Mouse (Mus musculus): ENCODE measurements around the gene Proz.
A peak's percentile ranks its signal among the peaks of the same experiment; 100 is the strongest.

The Proz gene

GRCm38 (mm10) chr8:13107990-13108638 lies 47.4 kb downstream of the Proz start:
- peak; percentile 77 for DNase-seq (ENCODE audit: low read depth)

- peak; percentile 61 for DNase-seq (ENCODE audit: low read depth)
Measured at GRCm38 (mm10) chr8:13108967-13109366, 48.3 kb downstream of the Proz start.

GRCm38 (mm10) chr8:13109416-13109960 lies 48.8 kb downstream of the Proz start:
- DNase-seq (ENCODE audit: low read depth) = no peak

- no peak for DNase-seq (ENCODE audit: low read depth)
Measured at GRCm38 (mm10) chr8:13111917-13112316, 51.2 kb downstream of the Proz start.

GRCm38 (mm10) chr8:13113232-13113631 lies 52.5 kb downstream of the Proz start:
- DNase-seq (ENCODE audit: low read depth) = no peak

GRCm38 (mm10) chr8:13117096-13117495 lies 56.4 kb downstream of the Proz start:
- DNase-seq (ENCODE audit: low read depth) = no peak

GRCm38 (mm10) chr8:13118516-13118915 lies 57.8 kb downstream of the Proz start:
- DNase-seq (ENCODE audit: low read depth) = no peak

GRCm38 (mm10) chr8:13120882-13121665 lies 60.4 kb downstream of the Proz start:
- peak; percentile 61 for DNase-seq (ENCODE audit: low read depth)

GRCm38 (mm10) chr8:13122887-13123421 lies 62.2 kb downstream of the Proz start:
- DNase-seq (ENCODE audit: low read depth) = peak; percentile 51

- no peak for DNase-seq (ENCODE audit: low read depth)
Measured at GRCm38 (mm10) chr8:13124897-13125296, 64.2 kb downstream of the Proz start.
